Mouse (Mus musculus): ENCODE results near the gene Prtn3. TPM values are rescaled to one million over a fixed set of nuclear protein-coding genes. Genes with fewer than 3 reads are reported as not detected.

Prtn3 gene
- polyA plus RNA-seq, 1 experiment from 2014 or later: 1.8 TPM

GRCm38 (mm10) chr10:79914131-79914947, 40.1 kb downstream of the Prtn3 start:
- peaks cover 49% of the 10 kb centered on the region for H3K4me1 ChIP-seq (replicated peaks)
- no peak overlapping the region for H3K4me3 ChIP-seq
- 70% methylated on average over 11 of the region's 11 CpGs for WGBS
- peaks cover 29% of the 10 kb centered on the region for H3K36me3 ChIP-seq
- no peak for ATAC-seq (ENCODE audit: insufficient number of reproducible peaks, low FRiP score)
- H3K9me3 ChIP-seq (replicated peaks): no peaks in the 10 kb centered on the region
- peaks cover 22% of the 10 kb centered on the region for H3K27me3 ChIP-seq (replicated peaks)
- peak overlapping the region; percentile 30 for H3K9ac ChIP-seq
- no peak overlapping the region for H3K27ac ChIP-seq (ENCODE audit: poor library complexity, severe bottlenecking)
- H3K4me2 ChIP-seq: no peak overlapping the region

- ATAC-seq (ENCODE audit: insufficient number of reproducible peaks, low FRiP score): no peak
- 64% methylated on average over 7 of the region's 7 CpGs for WGBS
- H3K9ac ChIP-seq: peak overlapping the region; percentile 30
- peaks cover 29% of the 10 kb centered on the region for H3K36me3 ChIP-seq
- H3K4me3 ChIP-seq: no peak overlapping the region
- H3K4me1 ChIP-seq (replicated peaks): peaks cover 45% of the 10 kb centered on the region
- no peaks in the 10 kb centered on the region for H3K9me3 ChIP-seq (replicated peaks)
- no peak overlapping the region for H3K27ac ChIP-seq (ENCODE audit: poor library complexity, severe bottlenecking)
- peaks cover 29% of the 10 kb centered on the region for H3K27me3 ChIP-seq (replicated peaks)
- H3K4me2 ChIP-seq: peak overlapping the region; percentile 97
Measured at GRCm38 (mm10) chr10:79914948-79915596, 40.8 kb downstream of the Prtn3 start.

DNA sequence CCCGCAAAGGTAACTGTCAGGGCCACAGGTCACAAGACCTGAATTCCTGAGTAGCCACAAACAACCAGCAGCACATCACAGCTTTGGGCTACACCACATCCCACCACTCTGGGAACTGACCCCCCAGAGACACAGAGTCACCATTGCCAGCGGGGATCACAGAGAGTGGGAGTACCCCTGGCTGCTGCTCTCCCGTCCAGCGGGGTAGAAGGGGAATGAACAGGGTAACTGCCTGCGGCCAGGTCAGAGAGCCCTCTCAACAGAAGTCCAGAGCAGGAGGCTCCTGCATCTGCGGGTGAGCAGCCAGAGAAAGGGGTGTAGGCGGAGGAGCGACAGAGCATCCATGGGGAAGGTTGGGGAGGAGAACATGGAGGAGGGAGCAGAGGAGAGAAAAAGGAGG, 41.8 kb downstream of the Prtn3 start:
- Histone ChIP-seq H3K4me3 (peak overlapping the region; percentile 82), H3K9me3 (replicated peaks) (no peaks in the 10 kb centered on the region), H3K4me2 (peak overlapping the region; percentile 97), H3K36me3 (peaks cover 21% of the 10 kb centered on the region), H3K27ac (ENCODE audit: poor library complexity, severe bottlenecking) (peak overlapping the region; percentile 65; the same call in 1 of the 2 replicates), H3K4me1 (replicated peaks) (peaks cover 52% of the 10 kb centered on the region), H3K9ac (peak overlapping the region; percentile 98), H3K27me3 (replicated peaks) (peaks cover 39% of the 10 kb centered on the region)
- ATAC-seq (ENCODE audit: insufficient number of reproducible peaks, low FRiP score): no peak
- WGBS: 9% methylated on average over 8 of the region's 8 CpGs

DNA sequence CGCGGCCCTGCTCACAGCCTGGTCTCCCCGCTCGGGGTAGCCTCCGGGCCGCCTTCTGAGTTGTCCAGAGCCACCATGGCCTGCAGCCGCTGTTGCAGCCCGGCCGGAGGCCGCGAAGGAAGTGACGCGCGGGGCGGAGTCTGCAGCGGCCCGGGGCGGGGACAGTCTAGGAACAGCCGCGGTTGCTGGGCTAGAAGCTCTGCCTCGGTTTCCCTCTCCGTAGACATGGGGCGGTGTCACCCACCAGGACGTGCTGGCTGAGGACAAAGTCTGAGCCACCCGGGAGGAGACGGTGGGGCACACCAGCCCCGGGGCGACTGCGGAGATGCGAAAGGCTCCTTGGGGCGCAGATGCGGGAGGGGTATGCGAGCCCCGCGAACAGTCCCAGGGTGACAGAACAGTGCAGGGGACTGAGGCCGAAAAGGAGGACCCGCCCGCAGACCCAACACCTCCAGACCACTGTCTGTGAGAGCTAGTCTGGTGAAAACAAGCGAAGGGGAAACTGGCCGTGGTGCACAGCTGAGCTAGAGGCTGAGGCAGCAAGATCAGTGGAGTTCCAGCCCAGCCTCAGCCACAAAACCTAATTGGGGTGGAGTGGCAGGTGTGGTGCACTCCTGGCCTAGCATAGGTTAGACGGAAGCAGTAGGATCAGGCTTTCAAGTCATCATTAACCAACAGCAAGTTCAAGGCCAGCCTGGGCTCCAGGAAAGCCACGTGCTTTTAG, 42.7 kb downstream of the Prtn3 start, which contains the start of gene Kiss1r:
TSS of gene Kiss1r (plus strand) at position 164 of the 724 bp plus-strand sequence.
- Histone ChIP-seq H3K27ac (ENCODE audit: poor library complexity, severe bottlenecking) (peak within 1 kb of the TSS; percentile 65), H3K4me3 (peak within 1 kb of the TSS; percentile 82), H3K4me1 (replicated peaks) (peaks cover 61% of the 10 kb centered on the region), H3K9me3 (replicated peaks) (no peaks in the 10 kb centered on the region), H3K27me3 (replicated peaks) (peaks cover 48% of the 10 kb centered on the region), H3K9ac (peak within 1 kb of the TSS; percentile 98), H3K4me2 (peak within 1 kb of the TSS; percentile 97), H3K36me3 (peaks cover 12% of the 10 kb centered on the region)
- WGBS: 2% methylated on average over 42 of the region's 42 CpGs
- peak; percentile 85 for ATAC-seq (ENCODE audit: insufficient number of reproducible peaks, low FRiP score)

DNA sequence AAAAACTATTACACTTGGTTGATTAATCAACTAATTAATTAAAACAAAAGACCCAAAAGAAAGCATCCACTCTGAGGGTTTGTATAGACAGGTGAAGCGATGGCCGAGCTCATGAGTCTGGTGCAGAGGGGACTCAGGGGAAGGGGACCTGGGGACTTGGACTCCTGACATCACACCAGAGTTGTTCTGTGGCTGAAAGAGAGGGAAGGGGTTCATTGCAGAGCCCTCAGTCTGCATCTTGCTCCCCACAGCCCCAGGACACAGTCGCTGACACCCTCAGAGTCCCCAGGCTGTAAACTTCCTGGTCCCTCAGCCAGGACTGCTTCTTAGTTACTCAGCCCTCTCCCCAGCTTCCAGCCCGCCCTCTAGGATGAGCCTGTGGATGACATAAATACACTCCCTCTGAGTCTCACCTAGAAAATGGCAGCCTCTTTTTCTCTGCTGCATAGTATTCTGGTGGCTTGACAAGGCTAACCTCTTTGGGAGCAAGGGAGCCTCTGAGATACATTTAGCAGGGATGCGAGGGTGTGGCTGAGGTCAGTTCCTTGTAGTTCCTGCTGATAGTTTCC, 43.3 kb downstream of the Prtn3 start:
- Histone ChIP-seq H3K36me3 (peaks cover 6% of the 10 kb centered on the region; the same call in 1 of the 2 replicates), H3K4me1 (replicated peaks) (peaks cover 61% of the 10 kb centered on the region), H3K27ac (ENCODE audit: poor library complexity, severe bottlenecking) (no peak overlapping the region), H3K4me3 (peak overlapping the region; percentile 82; the same call in 1 of the 2 replicates), H3K9me3 (replicated peaks) (no peaks in the 10 kb centered on the region), H3K4me2 (peak overlapping the region; percentile 97), H3K9ac (no peak overlapping the region), H3K27me3 (replicated peaks) (peaks cover 54% of the 10 kb centered on the region)
- WGBS: 64% methylated on average over 5 of the region's 5 CpGs
- ATAC-seq (ENCODE audit: insufficient number of reproducible peaks, low FRiP score): no peak

DNA sequence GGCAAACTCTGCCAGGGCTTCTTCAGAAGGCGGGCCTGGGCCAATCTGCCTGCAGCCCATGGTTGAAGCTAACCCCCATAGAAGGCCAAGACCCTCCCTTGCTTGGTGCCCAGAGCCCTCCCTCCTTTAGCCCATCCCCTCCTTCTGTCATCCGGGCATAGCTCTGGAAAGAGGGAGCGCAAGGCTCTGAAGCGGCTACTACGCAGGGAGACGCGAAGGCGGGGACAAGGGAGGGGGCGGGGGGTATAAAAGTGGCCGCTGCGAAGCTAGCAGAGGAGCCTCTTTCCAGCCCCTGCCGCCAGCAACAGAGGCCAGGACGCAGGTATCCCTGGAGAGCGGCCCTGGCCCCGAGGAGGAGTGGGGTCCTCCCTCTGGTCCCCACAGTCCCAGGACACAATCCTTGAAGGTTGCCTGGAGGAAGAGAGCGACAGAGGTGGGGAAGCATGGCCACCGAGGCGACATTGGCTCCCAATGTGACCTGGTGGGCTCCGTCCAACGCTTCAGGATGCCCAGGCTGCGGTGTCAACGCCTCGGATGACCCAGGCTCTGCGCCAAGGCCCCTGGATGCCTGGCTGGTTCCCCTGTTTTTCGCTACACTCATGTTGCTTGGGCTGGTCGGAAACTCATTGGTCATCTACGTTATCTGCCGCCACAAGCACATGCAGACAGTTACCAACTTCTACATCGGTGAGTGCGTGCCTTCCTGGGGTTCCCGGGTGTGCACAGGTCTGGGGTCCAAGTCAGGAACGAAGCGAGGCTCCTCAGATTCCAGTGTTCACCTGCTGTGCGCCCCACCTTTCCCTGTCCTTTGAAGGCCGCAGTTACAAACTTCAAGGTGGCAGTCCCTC, 44.2 kb downstream of the Prtn3 start:
- Histone ChIP-seq H3K9ac (0 out of 2 replicates have a peak overlapping the region, but pooled peaks have one; percentile 17), H3K36me3 (no peaks in the 10 kb centered on the region), H3K27me3 (replicated peaks) (peaks cover 63% of the 10 kb centered on the region), H3K4me3 (peak overlapping the region; percentile 35), H3K27ac (ENCODE audit: poor library complexity, severe bottlenecking) (no peak overlapping the region), H3K4me2 (peak overlapping the region; percentile 60), H3K9me3 (replicated peaks) (no peaks in the 10 kb centered on the region), H3K4me1 (replicated peaks) (peaks cover 61% of the 10 kb centered on the region)
- 9% methylated on average over 35 of the region's 35 CpGs for WGBS
- no peak for ATAC-seq (ENCODE audit: insufficient number of reproducible peaks, low FRiP score)

DNA sequence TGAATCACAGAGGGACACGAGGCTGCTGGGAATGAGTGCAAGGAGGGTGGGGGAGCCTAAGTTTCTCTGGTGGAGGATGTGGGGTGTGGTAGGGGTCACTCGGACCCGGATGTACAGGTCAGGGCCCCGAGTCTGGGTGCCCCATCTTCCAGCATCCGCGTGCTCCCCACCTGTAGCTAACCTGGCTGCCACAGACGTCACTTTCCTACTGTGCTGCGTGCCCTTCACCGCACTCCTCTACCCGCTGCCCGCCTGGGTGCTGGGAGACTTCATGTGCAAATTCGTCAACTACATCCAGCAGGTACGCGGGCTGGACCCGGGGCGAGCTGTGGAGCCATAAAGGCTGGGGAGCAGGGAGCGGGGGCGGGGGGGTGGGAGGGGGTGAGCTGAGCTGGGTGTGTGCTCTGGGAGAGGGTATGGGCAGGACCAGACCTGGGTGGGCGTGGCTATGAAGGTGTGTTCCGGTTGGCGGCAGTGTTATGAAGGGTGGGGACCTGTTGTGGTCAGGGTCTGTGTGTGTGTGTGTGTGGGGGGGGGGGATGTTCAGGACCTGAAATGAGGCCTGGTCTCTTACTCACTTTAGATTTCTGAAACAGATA, 45.1 kb downstream of the Prtn3 start:
- H3K36me3 ChIP-seq: no peaks in the 10 kb centered on the region
- peak overlapping the region; percentile 30; the same call in 1 of the 2 replicates for H3K9ac ChIP-seq
- no peak overlapping the region for H3K27ac ChIP-seq (ENCODE audit: poor library complexity, severe bottlenecking)
- peaks cover 55% of the 10 kb centered on the region for H3K4me1 ChIP-seq (replicated peaks)
- ATAC-seq (ENCODE audit: insufficient number of reproducible peaks, low FRiP score): no peak
- WGBS: 3% methylated on average over 21 of the region's 21 CpGs
- H3K9me3 ChIP-seq (replicated peaks): no peaks in the 10 kb centered on the region
- peak overlapping the region; percentile 18 for H3K4me3 ChIP-seq
- peak overlapping the region; percentile 60 for H3K4me2 ChIP-seq
- H3K27me3 ChIP-seq (replicated peaks): peaks cover 67% of the 10 kb centered on the region

- ATAC-seq (ENCODE audit: insufficient number of reproducible peaks, low FRiP score): no peak
- no peaks in the 10 kb centered on the region for H3K36me3 ChIP-seq
- peak overlapping the region; percentile 29; the same call in 1 of the 2 replicates for H3K4me3 ChIP-seq
- WGBS: 23% methylated on average over 26 of the region's 26 CpGs
- peaks cover 46% of the 10 kb centered on the region for H3K4me1 ChIP-seq (replicated peaks)
- peak overlapping the region; percentile 65 for H3K4me2 ChIP-seq
- H3K27ac ChIP-seq (ENCODE audit: poor library complexity, severe bottlenecking): no peak overlapping the region
- no peaks in the 10 kb centered on the region for H3K9me3 ChIP-seq (replicated peaks)
- no peak overlapping the region for H3K9ac ChIP-seq
- peaks cover 67% of the 10 kb centered on the region for H3K27me3 ChIP-seq (replicated peaks)
Measured at GRCm38 (mm10) chr10:79920056-79920890, 46.0 kb downstream of the Prtn3 start.

DNA sequence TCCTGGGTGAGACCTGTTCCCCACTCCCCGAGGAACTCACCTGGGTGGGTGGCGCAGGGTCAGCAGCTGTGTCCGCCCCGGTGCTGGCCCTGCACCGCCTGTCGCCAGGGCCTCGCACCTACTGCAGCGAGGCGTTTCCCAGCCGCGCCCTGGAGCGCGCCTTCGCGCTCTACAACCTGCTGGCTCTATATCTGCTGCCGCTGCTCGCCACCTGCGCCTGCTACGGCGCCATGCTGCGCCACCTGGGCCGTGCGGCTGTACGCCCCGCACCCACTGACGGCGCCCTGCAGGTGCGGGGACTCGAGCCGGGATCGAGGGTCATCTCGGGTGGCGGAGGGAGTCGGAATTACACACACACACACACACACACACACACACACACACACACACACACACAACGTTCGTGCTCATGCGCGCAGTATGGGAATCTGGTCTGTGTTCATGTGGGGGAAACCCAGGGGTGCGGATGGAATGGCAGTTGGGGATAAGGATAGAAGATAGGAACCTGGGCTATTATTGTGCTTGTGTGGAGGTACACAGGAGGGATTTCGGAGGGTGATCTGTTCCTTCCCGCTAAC, 46.8 kb downstream of the Prtn3 start, which contains the start of gene R3hdm4:
TSS of gene R3hdm4 (minus strand) at position 251 of the 578 bp plus-strand sequence.
- Histone ChIP-seq H3K36me3 (no peaks in the 10 kb centered on the region), H3K9me3 (replicated peaks) (no peaks in the 10 kb centered on the region), H3K9ac (peak within 1 kb of the TSS; percentile 43), H3K4me2 (peak within 1 kb of the TSS; percentile 65), H3K27me3 (replicated peaks) (peaks cover 67% of the 10 kb centered on the region), H3K27ac (ENCODE audit: poor library complexity, severe bottlenecking) (no peak within 1 kb of the TSS), H3K4me1 (replicated peaks) (peaks cover 45% of the 10 kb centered on the region), H3K4me3 (peak within 1 kb of the TSS; percentile 29)
- 7% methylated on average over 41 of the region's 41 CpGs for WGBS
- no peak for ATAC-seq (ENCODE audit: insufficient number of reproducible peaks, low FRiP score)
